Mouse (Mus musculus) kidney, postnatal 0 days (tissue): ENCODE results near the gene Gp1ba. TPM values are rescaled to one million over a fixed set of nuclear protein-coding genes. Genes with fewer than 3 reads are reported as not detected.

Experiments used
- ATAC-seq: fragments of 200-750 bp; cut with Nextera tagmentation; replicated peaks from 2 replicates; pipeline ENCODE4 v1.8.0; 2017; ENCODE audit warnings: low read depth, moderate number of reproducible peaks, moderate TSS enrichment, moderate library complexity; ENCODE audit not compliant: low FRiP score
- DNase-seq: peaks from one replicate; pipeline ENCODE4 v3.0.0-alpha.2; 2016; ENCODE audit warnings: low spot score
- H3K27ac ChIP-seq: fragments of 300-500 bp; sonication (generic); 2 replicates; pipeline ENCODE4 v1.5.1; 2014; ENCODE audit warnings: mild to moderate bottlenecking
- H3K27me3 ChIP-seq: fragments of 300-500 bp; sonication (generic); 2 replicates; pipeline ENCODE4 v1.6.1; 2014; ENCODE audit warnings: low read length, mixed read lengths; ENCODE audit not compliant: insufficient read depth
- H3K36me3 ChIP-seq: fragments of 300-500 bp; sonication (generic); 2 replicates; pipeline ENCODE4 v1.6.1; 2014; ENCODE audit warnings: low read length, mixed read lengths; ENCODE audit not compliant: insufficient read depth
- H3K4me1 ChIP-seq: fragments of 300-500 bp; sonication (generic); replicated peaks from 2 replicates; pipeline ENCODE4 v1.6.1; 2014; ENCODE audit warnings: antibody characterized with exemption, low read length, mixed read lengths; ENCODE audit not compliant: insufficient read depth
- H3K4me2 ChIP-seq: fragments of 300-500 bp; sonication (generic); 2 replicates; pipeline ENCODE4 v1.6.1; 2014; ENCODE audit warnings: mild to moderate bottlenecking, low read length, moderate library complexity, mixed read lengths
- H3K4me3 ChIP-seq: fragments of 300-500 bp; sonication (generic); replicated peaks from 2 replicates; pipeline ENCODE4 v1.5.1; 2014; ENCODE audit warnings: low read depth, low read length
- H3K9ac ChIP-seq: fragments of 300-500 bp; sonication (generic); 2 replicates; pipeline ENCODE4 v1.6.1; 2014; ENCODE audit warnings: low read depth, low read length
- H3K9me3 ChIP-seq: fragments of 300-500 bp; sonication (generic); replicated peaks from 2 replicates; pipeline ENCODE4 v1.6.1; 2016; ENCODE audit warnings: low read length, inconsistent platforms, mixed read lengths
- CTCF ChIP-seq: IDR thresholded peaks from 2 replicates; pipeline ENCODE4 v1.5.1; 2016; ENCODE audit warnings: antibody characterized with exemption, low read depth, mild to moderate bottlenecking, moderate library complexity
- WGBS: fragments of 180-500 bp; shearing (Covaris S2); extraction: QIAGEN DNeasy Blood & Tissue Kit; methylation state at CpG from one replicate; pipeline ENCODE4 v1.1.7; 2014; 5-methylcytosine and 5-hydroxymethylcytosine counted together
- polyA plus RNA-seq: library from polyadenylated mRNA; unstranded; fragments of >200 nt; fragmentation: Nextera tagmentation; extraction: Ambion mirVana; gene quantifications from 2 replicates; pipeline ENCODE4 v1.2.1, GENCODE M21; 2015

Gene Gp1ba
- polyA plus RNA-seq, 1 experiment from 2014 or later: 0.16 TPM

DNA sequence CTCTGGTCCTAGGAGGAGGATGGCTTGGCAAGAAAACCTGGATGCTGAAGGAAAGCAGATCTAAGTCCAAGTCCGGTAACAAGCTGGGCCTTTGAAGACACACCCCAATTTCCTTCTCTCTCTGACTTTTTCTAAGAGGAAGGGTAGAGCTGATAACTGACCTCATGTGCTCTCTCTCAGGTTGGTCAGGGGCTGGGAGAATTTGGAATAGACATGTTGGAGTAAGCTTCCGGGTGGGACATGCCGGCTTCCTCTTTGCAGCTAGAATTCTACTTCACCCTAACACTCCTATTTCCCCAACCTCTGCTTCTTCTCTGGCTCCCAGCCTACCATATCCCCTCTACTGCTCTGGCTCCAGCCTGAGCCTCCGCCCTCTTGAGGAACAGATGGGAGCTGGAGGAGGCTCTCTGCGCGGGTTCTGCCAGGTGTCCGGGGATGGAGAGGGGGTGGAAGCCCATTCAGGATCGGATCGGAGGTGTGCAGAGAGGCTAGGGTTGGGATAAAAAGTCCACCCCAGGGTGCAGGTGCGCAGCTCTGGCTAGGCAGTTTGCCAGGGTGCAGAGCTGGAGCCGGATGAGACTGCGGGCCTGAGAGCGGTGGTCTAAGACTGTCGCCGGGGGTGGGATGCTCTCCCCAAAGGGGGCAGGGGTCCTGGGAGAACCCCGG, 48.1 kb downstream of the Gp1ba start:
- WGBS: 2% methylated on average over 16 of the region's 16 CpGs
- Histone ChIP-seq H3K27me3 (no peaks in the 10 kb centered on the region), H3K4me1 (peaks cover 14% of the 10 kb centered on the region; the same call in 1 of the 2 replicates), H3K9me3 (no peaks in the 10 kb centered on the region), H3K9ac (peak overlapping the region; percentile 71), H3K27ac (peak overlapping the region; percentile 85), H3K36me3 (peaks cover 20% of the 10 kb centered on the region), H3K4me3 (peak overlapping the region; percentile 70), H3K4me2 (peak overlapping the region; percentile 75)
- no peak; the same call in 1 of the 2 replicates for TF ChIP-seq CTCF
- DNase-seq (peak; percentile 63), ATAC-seq (peak; percentile 46)

DNA sequence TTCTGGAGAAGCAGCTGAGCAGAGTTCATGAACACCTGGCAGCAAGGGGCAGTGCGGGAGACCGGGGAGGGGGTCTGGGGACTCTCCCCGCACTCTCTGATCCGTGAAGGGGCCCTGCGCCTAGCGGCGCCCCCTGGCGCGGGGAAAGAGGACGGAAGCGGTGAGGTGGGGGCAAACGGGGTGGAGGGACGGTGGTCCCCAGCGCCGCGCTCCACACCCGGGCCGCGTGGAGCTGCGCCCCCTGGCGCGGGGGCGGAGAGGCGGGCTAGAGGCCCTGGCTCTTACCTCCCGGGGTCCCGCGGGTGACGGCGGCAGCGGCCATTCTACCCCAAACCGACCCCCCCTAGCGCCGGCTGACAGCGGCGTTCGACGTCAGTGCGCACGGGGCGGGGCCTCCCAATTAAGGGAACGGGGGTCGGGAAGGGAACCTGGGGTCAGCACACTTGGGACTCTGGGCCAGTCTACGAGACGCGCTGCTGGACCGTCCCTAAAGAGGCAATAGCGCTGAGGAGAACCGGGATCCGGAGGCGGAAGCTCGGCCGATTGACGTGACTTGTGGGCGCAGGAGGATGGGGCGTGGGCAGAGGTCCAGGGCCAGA, 48.8 kb downstream of the Gp1ba start, which contains the start of gene Camta2:
Gene Camta2, minus strand, starts transcription at position 505 of the 599 bp plus-strand sequence.
- Histone ChIP-seq H3K9ac (peak within 1 kb of the TSS; percentile 71), H3K4me3 (peak within 1 kb of the TSS; percentile 70), H3K4me1 (peaks cover 14% of the 10 kb centered on the region; the same call in 1 of the 2 replicates), H3K36me3 (peaks cover 17% of the 10 kb centered on the region), H3K27me3 (no peaks in the 10 kb centered on the region), H3K4me2 (peak within 1 kb of the TSS; percentile 75), H3K9me3 (no peaks in the 10 kb centered on the region), H3K27ac (peak within 1 kb of the TSS; percentile 85)
- DNase-seq: peak; percentile 92
- ATAC-seq: peak; percentile 81
- under 1% methylated on average over 46 of the region's 55 CpGs for WGBS
- TF ChIP-seq CTCF: peak; percentile 63

DNA sequence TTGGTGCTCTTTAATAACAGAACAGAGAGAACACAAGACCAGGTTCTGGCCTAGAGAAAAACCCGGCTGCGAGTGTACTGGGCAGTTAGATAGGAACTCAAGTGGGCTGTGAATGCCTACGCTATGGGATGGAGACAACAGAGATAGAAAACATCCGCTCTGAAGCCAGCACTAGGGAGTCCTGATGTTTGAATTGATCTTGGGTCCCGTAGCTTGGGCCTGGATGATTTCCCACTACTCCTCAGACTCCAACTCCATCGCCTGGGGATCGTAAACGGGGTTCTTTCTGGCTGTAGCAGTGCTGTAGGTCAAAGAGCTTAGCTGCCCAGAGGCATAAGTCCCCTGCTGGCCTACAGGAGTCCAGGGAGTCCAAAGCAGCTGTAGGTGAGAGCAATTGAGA, 49.5 kb downstream of the Gp1ba start:
- no peak; the same call in 1 of the 2 replicates for TF ChIP-seq CTCF
- Histone ChIP-seq H3K36me3 (peaks cover 10% of the 10 kb centered on the region), H3K9ac (peak overlapping the region; percentile 71), H3K9me3 (no peaks in the 10 kb centered on the region), H3K27ac (peak overlapping the region; percentile 85), H3K4me3 (peak overlapping the region; percentile 70), H3K4me2 (peak overlapping the region; percentile 75), H3K27me3 (no peaks in the 10 kb centered on the region), H3K4me1 (peaks cover 14% of the 10 kb centered on the region; the same call in 1 of the 2 replicates)
- DNase-seq: no peak
- WGBS: 16% methylated on average over 8 of the region's 8 CpGs
- ATAC-seq: no peak

DNA sequence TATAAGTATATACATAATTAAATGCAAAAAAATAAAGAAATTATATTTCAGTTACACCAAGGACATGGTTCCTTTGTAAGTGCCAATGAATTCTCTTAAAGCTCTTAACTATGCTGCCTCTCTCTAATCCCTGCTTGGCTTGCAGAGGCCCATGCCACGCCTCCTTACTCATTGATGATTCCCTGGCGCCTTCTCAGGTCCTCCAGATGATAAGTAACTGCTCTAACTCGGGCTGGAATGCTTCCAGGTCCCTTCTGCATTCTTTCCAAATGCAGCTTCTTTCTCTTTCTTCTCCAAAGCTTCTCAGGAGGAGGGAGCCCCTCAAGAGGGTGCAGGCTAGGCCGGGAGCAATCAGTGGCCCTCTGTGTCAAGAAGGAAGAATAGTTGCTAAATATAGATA, 50.7 kb downstream of the Gp1ba start:
- Histone ChIP-seq H3K4me2 (no peak overlapping the region), H3K9ac (no peak overlapping the region), H3K36me3 (peaks cover 3% of the 10 kb centered on the region), H3K4me1 (peaks cover 14% of the 10 kb centered on the region; the same call in 1 of the 2 replicates), H3K9me3 (no peaks in the 10 kb centered on the region), H3K27ac (no peak overlapping the region), H3K4me3 (no peak overlapping the region), H3K27me3 (no peaks in the 10 kb centered on the region)
- TF ChIP-seq CTCF: no peak
- 64% methylated on average over 4 of the region's 4 CpGs for WGBS
- ATAC-seq (no peak), DNase-seq (no peak)

Other genes starting within 250 kb of the Gp1ba start
- gene Pelp1, start 229.1 kb upstream of the Gp1ba start, polyA plus RNA-seq: 18.8 and 20.2 TPM in 2 replicates
- 12.0 and 13.5 TPM in 2 replicates for gene Arrb2, start 206.5 kb upstream of the Gp1ba start, polyA plus RNA-seq
- 33.5 and 38.3 TPM in 2 replicates for gene Med11, start 187.2 kb upstream of the Gp1ba start, polyA plus RNA-seq
- gene Zmynd15, start 179.7 kb upstream of the Gp1ba start, polyA plus RNA-seq: 0.82 and 1.5 TPM in 2 replicates
- gene Cxcl16, start 179.1 kb upstream of the Gp1ba start, polyA plus RNA-seq: 16.7 and 17.6 TPM in 2 replicates
- 0.84 and 1.5 TPM in 2 replicates for gene Tm4sf5, start 133.9 kb upstream of the Gp1ba start, polyA plus RNA-seq
- gene Vmo1, start 124.5 kb upstream of the Gp1ba start, polyA plus RNA-seq: 0.57 and 0.66 TPM in 2 replicates
- gene Gltpd2, start 119.9 kb upstream of the Gp1ba start, polyA plus RNA-seq: 0.56 and 0.87 TPM in 2 replicates
- gene Psmb6, start 113.8 kb upstream of the Gp1ba start, polyA plus RNA-seq: 686 and 703 TPM in 2 replicates
- gene Gm40193, start 106.2 kb upstream of the Gp1ba start, polyA plus RNA-seq: not detected in 2 replicates
- 6.7 and 7.2 TPM in 2 replicates for gene Pld2, start 99.1 kb upstream of the Gp1ba start, polyA plus RNA-seq
- gene Mink1, start 76.2 kb upstream of the Gp1ba start, polyA plus RNA-seq: 11.5 and 12.1 TPM in 2 replicates
- not detected in 2 replicates for gene 4930544D05Rik, start 23.3 kb upstream of the Gp1ba start, polyA plus RNA-seq
- 0.25 and 0.29 TPM in 2 replicates for gene Chrne, start 19.9 kb upstream of the Gp1ba start, polyA plus RNA-seq
- gene Rnf167, start 8.1 kb downstream of the Gp1ba start, polyA plus RNA-seq: 109 and 113 TPM in 2 replicates
- gene Slc25a11, start 8.4 kb downstream of the Gp1ba start, polyA plus RNA-seq: 227 and 239 TPM in 2 replicates
- gene Pfn1, start 15.5 kb downstream of the Gp1ba start, polyA plus RNA-seq: 1,513 and 1,569 TPM in 2 replicates
- gene Eno3, start 18.1 kb downstream of the Gp1ba start, polyA plus RNA-seq: 9.7 and 10.0 TPM in 2 replicates
- gene Spag7, start 30.3 kb downstream of the Gp1ba start, polyA plus RNA-seq: 91.5 and 102 TPM in 2 replicates
- 9.2 and 9.4 TPM in 2 replicates for gene Camta2, start 49.0 kb downstream of the Gp1ba start, polyA plus RNA-seq
- gene Inca1, start 61.0 kb downstream of the Gp1ba start, polyA plus RNA-seq: 2.3 and 3.0 TPM in 2 replicates
- 3.5 and 3.6 TPM in 2 replicates for gene Kif1c, start 61.4 kb downstream of the Gp1ba start, polyA plus RNA-seq
- gene Zfp3, start 125.1 kb downstream of the Gp1ba start, polyA plus RNA-seq: 7.1 and 7.7 TPM in 2 replicates
- 0.55 and 0.84 TPM in 2 replicates for gene Scimp, start 173.5 kb downstream of the Gp1ba start, polyA plus RNA-seq
- gene Rabep1, start 205.7 kb downstream of the Gp1ba start, polyA plus RNA-seq: 35.4 and 37.5 TPM in 2 replicates